ENCODE assay signal across 18 mouse cellular contexts in genomic region chr13:51352874-51353273, GRCm38 (mm10). TPM values are rescaled to one million over a fixed set of nuclear protein-coding genes. Genes with fewer than 3 reads are reported as not detected.
DNase-seq lines count a peak whose midpoint lies in the region; TF ChIP-seq lines count a peak whose summit lies in the region.
"Had no signal": no experiment of that assay in that cellular context is flagged by ENCODE, and none has a peak within 500 bp of the region (broad histone marks: within the 10 kb centered on the region; RNA-seq: fewer than 3 reads in every experiment).

No protein-coding gene starts in this region.

- H3K9me3 ChIP-seq in CH12.LX (replicated peaks; ENCODE audit: low read length) = no peaks in the 10 kb centered on the region

- no peak overlapping the region for H3K4me2 ChIP-seq in CH12.LX (ENCODE audit: insufficient read depth, low read depth, poor library complexity, severe bottlenecking)

- no peak for TF ChIP-seq CTCF in CH12.LX (conservative IDR thresholded peaks at IDR 0.05 in 1 of 2, IDR thresholded peaks at IDR 0.05 in 1 of 2; ENCODE audit: low read depth in 2 of 2, low read length in 2 of 2)

- no peaks in the 10 kb centered on the region for H3K79me2 ChIP-seq in CH12.LX (replicated peaks; ENCODE audit: control insufficient read depth, extremely low read depth, insufficient read depth, poor library complexity, severe bottlenecking)

- no peaks in the 10 kb centered on the region for H3K27me3 ChIP-seq in CH12.LX (replicated peaks)
- H3K27me3 ChIP-seq: Patski had no signal

- peak; percentile 37 for DNase-seq in CH12.LX (ENCODE audit: extremely low read depth)
- no peak for DNase-seq in yolk sac, embryonic 10.5 days (ENCODE audit: low spot score)
- DNase-seq: adrenal gland, adult 2 months; adrenal gland, adult 8-10 months; adrenal gland, postnatal 10 days; adrenal gland, postnatal 14 days; adrenal gland, postnatal 25 days; adrenal gland, postnatal 36 days; B cell, adult 2 months; cerebellum, adult 11 months; cerebellum, adult 11-12 months; cerebellum, adult 18-20 months; cerebellum, adult 2 months; cerebellum, adult 8-10 months had no signal

- no peaks in the 10 kb centered on the region for H3K36me3 ChIP-seq in CH12.LX (replicated peaks in 1 of 2; ENCODE audit: control insufficient read depth in 1 of 2, insufficient read depth in 1 of 2, low read length in 1 of 2)
- H3K36me3 ChIP-seq: G1E had no signal

- TF ChIP-seq EP300 in CH12.LX (IDR thresholded peaks at IDR 0.05; ENCODE audit: low read length) = peak; percentile 57; the same call in 1 of the 2 replicates

- in situ Hi-C loops in CH12.LX (cut with MboI; ENCODE audit: low pct_ligation_motif_present, low pct_unique_long_range_greater_than_20kb, low sequenced_read_pairs) = no loop called here

- no peak overlapping the region for H3K9ac ChIP-seq in CH12.LX (ENCODE audit: insufficient read depth, low read depth)

- no peak for TF ChIP-seq POLR2A in CH12.LX (IDR thresholded peaks at IDR 0.05; ENCODE audit: low read depth, low read length)

- dilution Hi-C loops in CH12.LX (cut with MboI; ENCODE audit: extremely low pct_ligation_motif_present, extremely low pct_unique_long_range_greater_than_20kb, low sequenced_read_pairs) = no loop called here

- peaks cover 0 to 15% of the 10 kb centered on the region in 2 experiments; a peak in 2 of 4 replicates for H3K4me1 ChIP-seq in CH12.LX (ENCODE audit: control insufficient read depth in 1 of 2, insufficient read depth in 2 of 2)

- H3K4me3 ChIP-seq in CH12.LX (replicated peaks in 1 of 3; ENCODE audit: low read depth in 2 of 3, low read length in 2 of 3, poor library complexity in 1 of 3) = no peak overlapping the region

- TF ChIP-seq RAD21 in CH12.LX (IDR thresholded peaks at IDR 0.05; ENCODE audit: low read depth, low read length) = no peak

- H3K27ac ChIP-seq in CH12.LX (ENCODE audit: insufficient read depth, low read depth) = no peak overlapping the region

TF ChIP-seq in CH12.LX, 34 proteins besides CTCF, POLR2A, EP300 and RAD21:
- peak; percentile 42; the same call in 1 of the 2 replicates for TF ChIP-seq BHLHE40 (IDR thresholded peaks at IDR 0.05; ENCODE audit: low read depth, low read length)
- no peak for TF ChIP-seq NRF1 (IDR thresholded peaks at IDR 0.05; ENCODE audit: low read depth, low read length)
- TF ChIP-seq MEF2A (IDR thresholded peaks at IDR 0.05; ENCODE audit: borderline replicate concordance, low read depth, low read length) = no peak
- TF ChIP-seq CHD2 (IDR thresholded peaks at IDR 0.05; ENCODE audit: low read length) = no peak
- peak; percentile 52; the same call in 1 of the 2 replicates for TF ChIP-seq IRF4 (IDR thresholded peaks at IDR 0.05; ENCODE audit: low read depth, low read length)
- no peak for TF ChIP-seq RCOR1 (conservative IDR thresholded peaks at IDR 0.05; ENCODE audit: low read depth, low read length)
- no peak for TF ChIP-seq JUND (conservative IDR thresholded peaks at IDR 0.05; ENCODE audit: low read depth, low read length)
- TF ChIP-seq TBP (conservative IDR thresholded peaks at IDR 0.05; ENCODE audit: low read depth, low read length) = no peak
- 0 out of 2 replicates have a peak, but pooled peaks have one; percentile 1 for TF ChIP-seq SMC3 (IDR thresholded peaks at IDR 0.05; ENCODE audit: low read depth, low read length)
- peak; percentile 5; the same call in 1 of the 2 replicates for TF ChIP-seq USF1 (IDR thresholded peaks at IDR 0.05; ENCODE audit: low read depth, low read length)
- no peak for TF ChIP-seq E2F4 (IDR thresholded peaks at IDR 0.05; ENCODE audit: insufficient replicate concordance, low read depth, low read length)
- TF ChIP-seq TCF12 (IDR thresholded peaks at IDR 0.05; ENCODE audit: low read depth, low read length) = peak; percentile 53; the same call in 1 of the 2 replicates
- TF ChIP-seq MXI1 (IDR thresholded peaks at IDR 0.05; ENCODE audit: low read depth, low read length) = no peak

RNA-seq across cellular contexts. Expression of gene S1pr3, which starts 55.6 kb away (rescaled TPM):
- total RNA-seq in CH12.LX (2012; rRNA removed) (5.9 and 8.6 TPM in 2 replicates), CH12.LX (2014; rRNA removed) (6.6 and 7.5 TPM in 2 replicates)
- 30.4 and 33.4 TPM in 2 replicates for polyA plus RNA-seq in CH12.LX (2012; ENCODE audit: insufficient read length, low read depth)
- total RNA-seq: MEL had no signal
- polyA plus RNA-seq: CD4-positive, CD25-positive, alpha-beta regulatory T cell, adult 4 months; G1E had no signal
